Mouse (Mus musculus) right cerebral cortex, postnatal 36 days (tissue): ENCODE measurements at regions not wholly inside any gene's neighbourhood (a gene's known extent, or its start where the extent isn't known, plus 50 kb on each side); places are given as distances from the start of the nearest gene placed in this dataset.

Experiments
- DNase-seq, 2 experiments: peaks; one replicate each; pipeline ENCODE4 v3.0.0; 2022; ENCODE audit warnings: low spot score in 2 of 2, mixed read lengths in 1 of 2

DNA sequence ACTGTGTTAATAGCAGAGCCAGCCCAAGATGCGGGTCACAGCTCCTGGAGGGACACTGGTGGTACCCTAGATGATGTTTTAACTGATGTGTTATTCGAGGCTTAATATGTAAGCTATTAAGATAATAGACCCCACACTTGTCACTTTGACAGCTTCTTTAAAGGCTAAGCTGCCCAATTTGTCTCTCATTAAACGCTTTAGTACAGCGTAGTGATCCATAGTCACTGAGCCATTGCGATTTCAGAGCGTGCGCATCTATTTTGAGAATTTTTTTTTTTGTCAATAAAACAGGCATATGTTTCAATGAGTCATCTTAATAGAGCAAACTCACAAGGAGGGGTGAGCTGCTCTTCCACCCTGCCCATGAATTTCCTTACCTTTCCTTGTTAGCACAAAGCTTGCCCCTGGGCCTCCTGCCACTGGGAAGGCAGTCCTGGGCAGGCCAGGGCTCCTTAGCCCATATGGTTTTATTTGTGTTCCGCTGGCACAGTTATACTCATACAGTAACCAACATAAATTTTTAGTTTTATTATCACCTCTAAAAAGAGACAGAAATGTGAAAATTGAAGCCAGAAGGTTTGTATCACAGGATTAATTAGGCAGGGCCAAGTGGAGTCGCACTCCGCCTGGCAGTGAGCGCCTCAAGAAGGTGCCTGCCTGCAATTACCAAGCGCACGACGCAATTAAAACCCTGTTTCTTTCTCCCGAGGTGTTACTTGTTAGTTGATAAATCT lies 294.3 kb downstream of the Etv1 start:
- DNase-seq, result no peak

DNA sequence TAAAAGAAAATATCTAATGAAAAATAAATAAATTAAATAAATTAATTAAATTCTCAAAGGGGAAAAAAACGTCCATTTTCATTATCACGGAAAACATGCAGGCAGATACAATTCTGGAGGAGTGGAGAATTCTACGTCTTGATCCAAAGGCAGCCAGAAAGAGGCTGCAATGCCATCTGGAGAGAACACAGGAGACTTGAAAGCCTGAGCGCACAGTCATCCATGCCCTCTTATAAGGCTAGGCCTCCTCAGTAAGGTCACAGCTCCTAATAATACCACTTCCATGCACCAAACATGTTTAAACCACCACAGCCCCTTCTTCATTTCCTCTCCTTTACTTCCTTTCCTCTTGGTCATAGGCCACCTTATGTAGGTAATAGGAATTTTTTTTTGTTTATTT lies 307.1 kb downstream of the Etv1 start:
- DNase-seq, result no peak

DNA sequence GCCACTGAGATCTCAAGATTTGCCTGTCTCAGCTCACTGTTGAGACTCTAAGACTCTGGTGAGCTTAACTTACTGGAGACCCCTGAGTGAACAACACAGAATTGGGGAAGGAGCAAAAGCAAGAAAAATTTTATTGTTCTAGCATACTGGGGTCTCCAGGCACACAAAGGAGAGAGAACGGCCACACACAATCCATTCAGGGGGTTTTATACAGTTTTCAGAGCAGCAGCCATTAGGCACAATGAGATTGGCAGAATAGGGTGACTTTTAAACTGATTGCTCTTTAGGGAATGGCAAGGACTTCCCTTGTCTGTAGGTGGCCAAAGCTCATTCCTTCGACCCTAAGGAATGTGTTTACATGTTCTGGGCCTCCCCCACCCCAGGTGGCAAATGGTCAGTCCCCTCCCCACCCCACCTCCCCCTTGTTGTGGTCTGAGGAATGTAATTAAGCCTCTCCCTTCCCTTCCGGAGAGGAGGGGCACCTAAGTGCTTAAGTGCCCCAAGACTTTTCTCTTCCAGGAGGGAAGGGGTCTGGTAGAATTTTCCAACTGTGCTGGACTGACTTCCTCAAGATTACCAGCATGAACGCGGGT lies 315.6 kb downstream of the Etv1 start:
- no peak for DNase-seq

DNA sequence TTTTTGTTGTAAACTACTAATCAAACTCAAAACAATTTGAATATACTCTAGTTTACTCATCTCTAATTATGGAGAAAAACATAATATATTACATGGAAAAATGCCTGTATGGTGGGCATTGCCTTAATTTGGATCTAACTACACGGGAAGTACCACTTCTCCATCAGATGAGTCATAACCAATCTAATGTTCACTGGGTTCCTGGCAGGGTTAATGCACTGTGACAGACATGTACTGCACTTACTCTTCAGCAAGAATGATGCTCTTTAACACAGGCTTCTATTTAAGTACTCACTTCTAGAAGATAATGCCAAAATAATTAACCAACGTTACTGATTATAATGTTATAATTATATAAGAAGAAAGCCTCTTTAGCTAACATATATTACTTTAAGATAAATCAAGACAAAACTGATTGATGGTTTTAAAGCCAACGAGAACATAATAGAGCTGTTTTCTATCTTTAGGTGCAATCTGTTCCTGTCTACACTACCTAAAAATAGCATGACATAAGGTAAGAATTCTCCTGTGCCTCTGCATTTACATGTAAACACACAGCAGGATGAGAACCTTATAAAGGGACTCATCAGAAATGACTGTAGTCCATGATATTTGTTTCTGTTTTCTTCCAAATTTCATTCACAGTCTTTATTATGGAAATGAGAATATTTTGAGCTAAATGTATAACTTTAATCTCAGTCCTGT lies 344.4 kb downstream of the Etv1 start:
- no peak for DNase-seq

DNA sequence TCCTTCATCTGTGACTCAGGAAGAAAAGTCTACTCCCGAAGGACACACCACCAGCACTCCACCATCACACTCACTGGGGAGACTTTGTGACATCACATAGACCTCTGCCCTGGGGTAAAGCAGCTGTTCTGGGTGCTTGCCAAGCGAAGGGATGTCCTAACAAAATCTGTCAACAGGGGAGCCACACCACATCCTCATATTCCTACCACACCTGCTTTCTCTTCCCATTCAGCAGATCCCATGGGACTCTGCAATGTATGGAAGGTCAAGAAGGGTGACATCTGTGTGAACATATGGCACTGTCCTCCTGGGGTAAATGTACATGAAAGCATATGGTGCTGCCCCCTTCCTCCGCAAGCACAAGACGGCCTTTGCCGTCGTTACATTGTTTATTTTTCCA lies 375.5 kb downstream of the Etv1 start:
- DNase-seq, result no peak

DNA sequence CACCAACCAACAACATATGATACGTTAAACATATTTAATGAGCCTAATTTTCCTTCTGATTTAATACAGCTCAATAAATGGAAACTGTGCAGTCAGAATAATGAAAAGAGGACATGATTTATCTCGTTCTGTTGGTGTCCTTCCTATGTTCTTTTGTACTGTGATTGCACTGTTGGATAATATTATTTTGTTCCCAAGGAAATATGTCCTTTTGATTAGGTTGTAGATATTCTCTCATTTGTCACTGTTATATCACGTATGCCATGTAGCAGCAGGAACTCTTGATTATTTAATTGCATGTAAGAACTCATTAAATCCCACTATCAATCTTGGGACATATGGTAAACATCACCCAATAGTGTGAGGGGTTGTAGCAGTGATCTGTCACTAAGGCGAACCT lies 397.8 kb downstream of the Etv1 start:
- no peak for DNase-seq

DNA sequence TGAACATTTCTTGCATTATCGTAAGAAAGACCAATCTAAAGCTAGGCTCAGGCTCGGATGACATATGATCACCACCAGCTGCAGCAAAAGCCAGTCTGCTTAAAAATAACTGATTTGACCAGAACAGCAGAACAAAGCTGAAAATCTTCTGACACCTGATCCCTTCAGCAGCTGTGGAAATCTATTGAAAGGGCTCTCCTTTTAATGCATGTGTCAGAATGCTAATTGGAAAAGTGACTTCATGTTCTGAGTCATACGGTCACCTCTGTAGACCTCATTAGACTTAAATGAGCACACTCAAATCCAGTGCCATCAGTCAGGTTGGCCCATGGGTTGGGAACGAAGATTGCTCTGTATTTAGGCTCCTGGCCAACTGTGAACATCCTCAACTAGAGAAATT lies 444.9 kb downstream of the Etv1 start:
- no peak for DNase-seq

DNA sequence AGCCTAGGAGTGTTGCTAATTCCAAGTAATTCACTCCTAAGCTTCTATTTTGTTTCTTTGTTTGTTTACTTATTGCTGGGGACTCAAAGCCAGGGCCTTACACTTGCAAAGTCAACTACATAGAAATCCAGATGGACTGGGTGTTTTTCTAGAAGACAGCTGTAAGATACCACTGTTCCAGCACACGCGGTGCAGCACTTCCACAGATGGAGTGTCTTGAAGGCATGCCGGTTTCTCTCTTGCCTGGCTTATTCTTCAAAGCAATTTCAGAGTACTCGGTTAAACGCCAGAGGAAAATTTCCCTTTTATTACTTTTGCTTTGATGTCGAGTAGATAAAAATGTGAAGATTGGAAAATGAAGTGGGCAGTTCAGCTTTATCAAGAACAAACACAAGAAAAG lies 477.4 kb downstream of the Etv1 start:
- no peak for DNase-seq

DNA sequence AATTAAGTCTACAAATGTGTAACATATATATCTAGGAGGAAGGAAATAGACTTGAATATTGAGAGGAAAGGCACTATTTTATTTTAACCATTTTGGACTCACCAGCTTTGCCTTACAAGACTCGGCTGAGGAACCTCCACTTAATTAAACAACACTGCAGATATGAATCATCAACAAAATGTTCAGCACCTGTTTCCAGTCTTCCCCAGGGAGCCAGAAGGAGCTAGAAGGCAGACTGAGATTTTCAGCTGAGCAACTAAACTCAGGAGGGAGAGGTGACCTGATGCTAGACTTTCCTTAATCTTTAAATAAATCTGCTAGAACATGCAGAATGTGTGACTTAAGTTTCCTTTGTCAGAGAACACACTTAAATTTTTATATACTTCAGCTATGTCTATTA lies 478.4 kb downstream of the Etv1 start:
- no peak for DNase-seq

DNA sequence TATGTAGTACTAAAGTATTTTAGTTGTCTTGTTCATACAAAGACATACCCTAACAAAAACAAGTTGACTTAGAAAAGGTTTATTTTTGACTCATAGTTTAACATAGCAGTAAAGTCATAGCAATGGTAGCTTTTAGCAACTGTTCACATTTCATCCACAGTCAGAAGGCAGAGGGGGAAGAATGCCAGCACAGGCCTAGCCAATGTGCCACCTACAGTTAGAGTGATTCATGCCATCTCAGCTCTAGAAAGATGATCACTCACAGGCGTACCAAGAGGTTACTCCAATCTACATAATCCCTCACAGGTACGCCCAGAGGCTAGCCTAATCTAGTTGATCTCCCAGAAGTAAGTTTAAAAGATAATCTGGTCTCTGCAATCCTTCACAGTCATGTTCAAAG lies 510.5 kb downstream of the Etv1 start:
- peak in 1 of 2 experiments; percentile 12 for DNase-seq

DNA sequence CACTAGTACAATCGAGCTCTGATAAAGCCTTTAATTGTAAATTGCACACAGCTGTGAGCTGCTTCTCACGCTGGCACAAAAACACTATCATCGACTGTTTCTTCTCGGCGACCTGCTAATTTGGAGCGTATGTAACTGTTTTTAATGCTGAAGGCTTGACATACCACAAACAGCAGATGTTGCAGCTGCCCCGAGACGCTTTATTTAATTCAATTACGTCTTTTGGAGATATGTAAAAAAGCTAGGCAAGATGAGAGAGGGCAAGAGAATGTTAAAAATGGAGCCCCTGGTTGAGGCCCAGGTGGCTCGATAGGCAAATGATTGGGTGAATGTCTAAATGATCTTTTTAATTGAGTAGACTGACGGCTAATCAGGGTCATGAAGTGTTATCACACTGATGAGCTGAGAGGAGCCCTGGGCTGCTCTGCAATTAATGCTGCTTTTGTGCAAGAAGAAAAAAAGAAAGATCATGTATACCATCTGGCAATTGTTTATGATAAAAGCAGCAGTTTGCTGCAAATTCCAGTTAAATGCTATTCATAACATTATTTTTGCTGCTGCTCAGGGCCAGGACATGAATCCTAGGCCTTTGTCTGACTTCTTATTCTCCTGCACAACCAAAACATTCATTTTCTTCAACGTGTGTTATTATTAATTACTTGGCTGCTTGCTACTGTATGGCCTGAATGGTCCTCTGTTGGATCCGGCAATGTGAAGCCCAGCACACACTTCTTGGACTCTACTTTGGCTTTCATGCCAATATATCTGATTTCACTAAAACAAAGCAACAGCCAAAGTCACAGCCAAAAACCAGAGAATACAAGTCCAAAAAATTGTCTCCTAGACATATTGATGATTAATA lies 522.4 kb downstream of the Etv1 start:
- no peak for DNase-seq

DNA sequence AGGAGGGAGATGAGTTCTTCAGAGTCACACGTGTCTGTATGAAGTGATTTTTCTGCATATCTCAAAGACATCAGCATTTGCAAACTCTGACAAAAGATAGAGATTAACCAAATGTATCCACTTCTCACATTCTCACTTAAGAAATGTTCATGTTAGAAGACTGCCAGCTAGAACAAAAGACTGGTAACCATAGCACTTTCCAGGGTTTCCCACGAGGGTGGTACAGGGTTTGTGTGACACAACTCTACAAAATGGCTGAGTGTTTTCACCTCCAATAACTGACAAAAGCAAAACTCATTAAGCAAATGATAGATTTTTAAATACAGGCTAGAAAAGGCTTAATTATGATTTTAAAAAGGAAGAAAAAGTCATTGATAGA lies 523.0 kb downstream of the Etv1 start:
- no peak for DNase-seq

DNA sequence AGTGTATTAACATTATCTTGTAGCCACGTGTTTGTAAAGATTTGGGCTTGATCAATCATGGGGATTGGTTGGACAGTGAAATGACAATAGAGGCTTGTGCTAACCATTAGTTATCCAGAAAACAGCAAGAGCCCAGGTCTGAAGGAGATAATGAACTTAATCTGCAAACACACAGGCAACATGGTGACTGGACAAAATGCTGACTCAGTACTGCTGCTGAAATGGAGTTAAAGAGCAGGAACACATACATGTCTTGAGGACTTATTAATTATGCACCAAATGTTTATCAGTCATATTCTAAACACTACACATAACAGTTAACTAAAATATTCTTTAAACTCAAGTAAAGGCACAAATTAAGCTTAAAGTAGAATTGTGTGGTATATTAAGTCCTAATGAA lies 528.6 kb downstream of the Etv1 start:
- no peak for DNase-seq

DNA sequence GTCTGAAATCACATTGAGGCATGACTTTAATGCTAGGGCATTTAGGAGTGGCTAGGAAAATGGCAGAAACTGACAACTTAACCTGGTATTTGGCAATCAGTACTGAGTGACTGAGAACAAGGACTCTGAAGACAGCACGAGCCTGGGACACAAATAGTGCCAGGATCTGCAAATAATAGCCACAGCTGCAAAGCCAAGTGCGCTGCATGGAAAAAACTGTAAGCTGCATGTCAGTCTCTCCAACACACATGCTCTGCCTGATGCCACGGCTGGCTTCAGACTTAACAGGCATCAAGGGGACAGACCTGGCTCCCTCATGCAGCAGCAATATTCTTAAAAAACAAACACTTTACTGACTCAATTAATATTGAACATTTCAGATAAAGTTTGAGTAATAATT lies 530.7 kb downstream of the Etv1 start:
- DNase-seq, result no peak

DNA sequence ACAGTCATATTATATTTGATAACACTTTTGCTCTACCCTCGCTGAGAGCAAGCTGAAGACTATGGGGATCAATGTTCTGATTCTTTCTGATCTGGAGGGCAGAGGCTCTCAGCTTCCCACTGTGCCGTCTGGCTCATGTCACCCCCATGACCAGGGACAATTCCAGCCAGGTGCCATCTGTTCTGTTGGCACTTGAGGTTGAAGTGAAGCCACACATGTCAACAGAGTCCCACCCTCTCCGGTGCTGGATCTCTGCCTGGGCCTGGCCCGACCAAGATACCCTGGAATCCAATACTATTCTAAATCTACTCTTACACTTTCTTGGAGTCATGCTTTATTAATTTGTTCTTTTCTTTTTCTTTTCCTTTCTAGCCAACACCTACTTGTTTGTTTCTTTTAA lies 538.0 kb downstream of the Etv1 start:
- DNase-seq, result no peak

DNA sequence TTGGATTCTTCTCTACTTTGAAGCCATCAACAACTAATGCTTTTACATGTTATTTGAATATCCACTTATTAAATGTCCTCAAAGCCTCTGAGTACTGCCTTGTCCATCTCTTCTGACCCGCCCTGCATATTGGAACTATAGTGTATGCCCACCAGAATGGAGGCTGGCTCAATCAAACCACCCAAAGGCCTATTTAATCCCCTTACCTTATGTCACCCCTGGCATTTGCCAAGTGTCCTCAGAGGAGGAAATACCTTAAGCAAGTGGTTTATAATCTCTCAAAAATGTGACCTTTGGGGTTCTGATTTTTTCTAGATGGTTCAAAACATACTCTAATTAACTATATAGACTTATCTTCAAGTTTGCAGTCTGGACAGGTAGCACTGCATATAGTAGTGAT lies 542.3 kb downstream of the Etv1 start:
- no peak for DNase-seq

DNA sequence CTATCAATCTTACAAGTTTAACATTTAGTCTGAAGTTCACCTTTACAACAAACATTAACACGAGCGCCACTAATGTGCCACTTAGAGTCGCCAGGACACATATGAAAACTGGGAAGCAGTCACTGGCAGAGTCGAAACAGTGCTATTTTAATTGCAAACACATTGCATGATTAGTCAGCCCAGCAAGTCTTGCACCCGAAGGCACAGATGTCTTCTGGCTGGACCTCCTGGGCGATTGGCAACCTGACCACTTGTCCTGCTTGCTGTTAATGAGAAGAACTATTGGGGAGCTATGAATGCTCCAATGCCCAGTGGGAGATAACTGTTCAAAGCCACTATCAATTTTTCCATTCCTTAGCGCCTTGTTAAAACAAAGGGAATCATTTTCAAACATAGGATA lies 547.0 kb downstream of the Etv1 start:
- no peak for DNase-seq

DNA sequence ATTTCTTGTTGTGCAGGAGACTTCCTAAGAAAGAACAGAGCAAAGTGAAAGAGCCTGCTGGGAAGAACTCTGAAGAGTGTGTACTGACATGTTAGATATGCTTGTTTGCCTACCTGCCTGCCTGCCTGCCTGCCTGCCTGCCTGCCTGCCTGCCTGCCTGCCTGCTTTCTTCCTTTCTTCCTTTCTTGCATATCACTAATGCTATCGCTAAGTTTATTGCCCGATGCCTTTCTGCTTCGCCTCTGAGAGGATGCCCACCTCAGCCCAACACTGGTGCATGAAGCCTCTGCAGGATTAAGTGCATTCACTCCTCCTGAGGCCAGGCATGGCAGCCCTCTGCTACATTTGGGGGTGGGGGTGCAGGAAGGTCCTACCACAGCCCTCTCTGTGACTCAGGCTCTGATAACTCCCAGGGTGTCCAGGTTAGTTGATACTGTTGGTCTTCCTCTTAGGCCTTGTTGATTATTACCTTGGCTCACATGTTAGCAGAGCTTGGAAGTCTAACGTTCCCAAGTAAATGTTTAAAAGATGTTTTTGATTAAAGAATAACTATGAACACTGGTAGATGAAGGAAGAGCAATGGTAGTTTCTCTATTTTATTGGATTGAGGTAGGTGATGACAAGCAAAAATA lies 547.6 kb downstream of the Etv1 start:
- no peak for DNase-seq

DNA sequence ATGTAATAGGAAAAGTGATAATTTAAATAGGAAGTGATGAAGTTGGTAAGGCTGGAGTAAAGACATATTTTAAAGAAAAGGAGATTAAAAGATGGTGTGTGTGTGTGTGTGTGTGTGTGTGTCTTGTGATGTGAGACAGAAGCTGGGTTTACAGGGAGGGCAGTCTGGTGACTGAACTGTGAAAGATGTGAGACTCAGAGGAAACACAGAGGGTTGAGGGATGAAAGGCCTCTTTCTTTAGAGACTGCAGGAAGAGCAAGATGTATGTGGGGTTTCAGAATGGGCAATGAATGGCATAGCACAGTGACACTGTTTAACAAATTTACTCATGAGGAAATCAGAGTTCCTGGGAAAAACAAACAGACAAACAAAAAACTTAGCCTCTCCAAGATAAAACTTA lies 549.2 kb downstream of the Etv1 start:
- no peak for DNase-seq

DNA sequence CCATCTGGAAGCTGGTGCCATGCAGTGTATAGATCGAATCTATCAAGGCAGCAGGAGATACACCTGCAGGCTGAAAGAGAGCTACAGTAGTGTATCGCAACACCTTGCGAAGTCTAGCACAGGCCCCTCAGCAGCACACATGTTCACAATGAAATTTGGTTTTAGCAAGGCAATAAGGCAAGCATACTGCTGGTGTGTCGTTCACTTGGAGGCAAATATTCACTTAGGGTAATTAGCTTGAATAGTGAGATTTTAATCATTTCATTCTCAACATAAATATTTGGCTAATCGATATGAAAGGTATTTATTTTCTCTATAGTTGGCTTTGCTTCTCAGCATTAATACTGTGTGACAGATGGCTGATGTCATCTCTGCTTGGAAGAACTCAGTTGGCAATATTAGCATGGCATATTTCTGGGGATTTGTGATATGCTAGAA lies 559.9 kb downstream of the Etv1 start:
- DNase-seq, result no peak

DNA sequence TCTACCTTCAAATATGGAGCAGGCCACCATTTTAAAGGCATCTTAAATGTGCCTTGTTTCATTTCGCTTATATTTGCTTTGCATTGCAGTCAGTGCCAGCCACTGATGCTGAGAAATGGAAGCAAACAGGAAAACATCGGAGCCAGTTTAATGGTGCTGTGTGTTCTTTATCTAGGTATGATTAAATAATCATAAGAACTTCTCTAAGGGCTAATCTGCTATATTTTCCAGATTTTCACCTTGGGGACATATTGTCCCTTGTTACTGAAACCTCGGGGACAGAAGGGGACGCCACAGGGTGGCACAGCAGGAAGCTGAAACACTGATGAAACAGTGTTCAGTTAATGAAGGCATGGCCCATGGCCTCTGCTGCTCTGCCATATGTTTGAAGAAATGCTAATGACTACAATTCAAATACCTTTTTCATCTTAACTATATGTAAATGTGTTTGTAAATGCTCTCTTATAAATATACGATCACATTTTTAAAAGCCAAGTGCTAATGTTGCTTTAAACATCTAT lies 562.6 kb downstream of the Etv1 start:
- DNase-seq, result no peak

DNA sequence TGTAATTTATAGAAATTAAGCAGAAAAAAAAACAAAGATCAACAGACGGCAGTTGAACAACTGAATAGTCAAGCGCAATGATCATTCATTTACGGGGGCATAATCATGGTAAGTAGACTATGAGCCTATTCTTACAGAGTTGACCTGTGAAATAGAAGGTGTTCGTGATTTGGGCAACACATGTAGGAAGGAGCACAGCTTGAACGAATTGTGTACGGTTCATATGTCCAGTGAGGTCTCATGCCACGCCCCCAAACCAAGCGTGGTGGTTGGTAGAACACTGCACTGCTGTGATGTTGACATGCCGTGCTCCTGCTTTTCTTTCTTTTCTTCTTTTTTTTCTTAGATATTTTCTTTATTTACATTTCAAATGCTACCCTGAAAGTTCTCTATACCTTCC lies 563.1 kb downstream of the Etv1 start:
- no peak for DNase-seq
